Mouse (Mus musculus) adrenal gland, postnatal 4 days (tissue): ENCODE results near the gene Ndufb7. TPM values are rescaled to one million over a fixed set of nuclear protein-coding genes. Genes with fewer than 3 reads are reported as not detected.
"Not testable (repeated sequence)": the region's sequence is repeated elsewhere in the genome, so short reads cannot be mapped to it uniquely, and the experiment has no call there.

ENCODE experiments used
- DNase-seq, 2 experiments: peaks; one replicate each; pipeline ENCODE4 v3.0.0; 2021 to 2022; ENCODE audit warnings: low spot score in 2 of 2, mixed read lengths in 2 of 2
- long read RNA-seq, 2 experiments: library from polyadenylated mRNA; stranded (forward); transcript quantifications; one replicate each; pipeline ENCODE4 v2.0.0; 2021
- total RNA-seq, 2 experiments: library from RNA; stranded (reverse); gene quantifications; 2 replicates each; pipeline ENCODE4 v1.2.3; 2021

Ndufb7 gene
- 100 to 1,000 TPM; 215 to 223 TPM for total RNA-seq
- long read RNA-seq, experiment 1, full-length matches to known transcripts = 449 of 454 reads
- long read RNA-seq, experiment 1, partial matches to known transcripts = 2 of 454 reads
- long read RNA-seq, experiment 1, other reads (novel, unspliced or antisense) = 3 of 454 reads
- long read RNA-seq, experiment 2, full-length matches to known transcripts = 328 of 347 reads
- long read RNA-seq, experiment 2, partial matches to known transcripts = 19 of 347 reads
- long read RNA-seq, experiment 2, other reads (novel, unspliced or antisense) = 0 of 347 reads

- DNase-seq = peak; percentile 92 to 97
These were observed at the start of gene Ndufb7 for GRCm38 (mm10) chr8:83566469-83567395. TSS of gene Ndufb7 (plus strand) at chr8:83566671.

GRCm38 (mm10) chr8:83520432-83520831, 46.0 kb upstream of the Ndufb7 start:
- DNase-seq = no peak

GRCm38 (mm10) chr8:83520907-83521306, 45.6 kb upstream of the Ndufb7 start:
- DNase-seq = not testable (repeated sequence)

- DNase-seq = no peak
These were observed 45.2 kb upstream of the Ndufb7 start for GRCm38 (mm10) chr8:83521310-83521709.

GRCm38 (mm10) chr8:83534802-83535201, 31.7 kb upstream of the Ndufb7 start:
- DNase-seq = no peak

GRCm38 (mm10) chr8:83535736-83536135, 30.7 kb upstream of the Ndufb7 start, which contains the start of gene Olfr370:
TSS of gene Olfr370 (plus strand) at chr8:83535780.
- DNase-seq = no peak

GRCm38 (mm10) chr8:83562669-83563068, 3.8 kb upstream of the Ndufb7 start:
- no peak for DNase-seq

- DNase-seq = no peak
These were observed 3.2 kb upstream of the Ndufb7 start for GRCm38 (mm10) chr8:83563246-83563645.

- DNase-seq = no peak
These were observed 618 bp upstream of the Ndufb7 start for GRCm38 (mm10) chr8:83565731-83566375.

GRCm38 (mm10) chr8:83567668-83568067, 1.2 kb downstream of the Ndufb7 start:
- no peak for DNase-seq

- DNase-seq = no peak
These were observed 1.7 kb downstream of the Ndufb7 start for GRCm38 (mm10) chr8:83568128-83568527.

GRCm38 (mm10) chr8:83568755-83569154, 2.3 kb downstream of the Ndufb7 start:
- DNase-seq = no peak

- no peak for DNase-seq
These were observed 2.7 kb downstream of the Ndufb7 start for GRCm38 (mm10) chr8:83569165-83569564.

GRCm38 (mm10) chr8:83570272-83571000, 4.0 kb downstream of the Ndufb7 start:
- no peak for DNase-seq

- DNase-seq = not testable (repeated sequence)
These were observed 4.5 kb downstream of the Ndufb7 start for GRCm38 (mm10) chr8:83571001-83571340.

- DNase-seq = no peak
These were observed 5.3 kb downstream of the Ndufb7 start for GRCm38 (mm10) chr8:83571791-83572190.

GRCm38 (mm10) chr8:83572246-83572812, 5.9 kb downstream of the Ndufb7 start:
- no peak for DNase-seq

GRCm38 (mm10) chr8:83573140-83573875, 6.8 kb downstream of the Ndufb7 start:
- DNase-seq = no peak

GRCm38 (mm10) chr8:83574631-83575315, 8.3 kb downstream of the Ndufb7 start:
- peak in 1 of 2 experiments; percentile 2 for DNase-seq
